Mouse (Mus musculus): ENCODE data around the gene Olfr922. TPM values are rescaled to one million over a fixed set of nuclear protein-coding genes. Genes with fewer than 3 reads are reported as not detected.

Gene Olfr922
- polyA plus RNA-seq (2015; fragmentation: Nextera tagmentation; extraction: Ambion mirVana), result not detected in 2 replicates

GRCm38 (mm10) chr9:38814314-38814713 is at the start of gene Olfr922:
Olfr922 (plus strand) TSS chr9:38814614.
- ATAC-seq, result no peak
- H3K9ac ChIP-seq (ENCODE audit: low read depth, low read length), result no peak within 1 kb of the TSS
- TF ChIP-seq CTCF (IDR thresholded peaks at IDR 0.05; ENCODE audit: low read depth), result no peak
- H3K4me1 ChIP-seq (replicated peaks; ENCODE audit: control insufficient read depth, insufficient read depth, low read length), result no peaks in the 10 kb centered on the region
- H3K27me3 ChIP-seq (replicated peaks; ENCODE audit: control insufficient read depth, insufficient read depth, low read length), result no peaks in the 10 kb centered on the region
- H3K4me2 ChIP-seq (replicated peaks; ENCODE audit: low read depth), result no peak within 1 kb of the TSS
- H3K4me3 ChIP-seq (ENCODE audit: low read depth, low read length), result no peak within 1 kb of the TSS
- H3K27ac ChIP-seq (ENCODE audit: low read depth, low read length), result no peak within 1 kb of the TSS
- no peaks in the 10 kb centered on the region for H3K36me3 ChIP-seq (ENCODE audit: control insufficient read depth, insufficient read depth)
- H3K9me3 ChIP-seq (ENCODE audit: control insufficient read depth), result no peaks in the 10 kb centered on the region
- 66% methylated on average over 2 of the region's 2 CpGs for WGBS

DNA sequence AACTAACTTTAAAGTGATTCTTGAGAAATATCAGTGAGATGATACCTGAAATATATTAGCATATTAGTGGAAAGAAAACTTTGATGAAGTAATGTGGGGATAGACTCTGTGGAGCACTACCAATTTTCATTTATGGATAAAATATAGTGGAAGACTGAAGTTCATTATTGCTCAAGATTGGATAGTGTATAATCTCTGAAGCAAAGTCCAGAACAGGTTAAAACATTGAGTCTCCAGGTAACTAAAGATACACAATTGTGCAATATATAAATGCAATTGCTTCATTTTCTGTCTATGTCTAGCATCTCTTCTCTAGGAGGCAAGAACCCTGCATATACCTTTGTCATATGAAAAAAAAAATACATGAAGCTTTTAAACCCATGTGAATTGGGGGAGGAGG is 41.6 kb upstream of the Olfr922 start, which contains the start of gene Olfr921:
Olfr921 (plus strand) TSS at position 301 of the 400 bp plus-strand sequence.
- Histone ChIP-seq H3K4me2 (replicated peaks; ENCODE audit: low read depth) (no peak within 1 kb of the TSS), H3K9me3 (ENCODE audit: control insufficient read depth) (no peaks in the 10 kb centered on the region), H3K27ac (ENCODE audit: low read depth, low read length) (no peak within 1 kb of the TSS), H3K27me3 (replicated peaks; ENCODE audit: control insufficient read depth, insufficient read depth, low read length) (no peaks in the 10 kb centered on the region), H3K4me1 (replicated peaks; ENCODE audit: control insufficient read depth, insufficient read depth, low read length) (no peaks in the 10 kb centered on the region), H3K36me3 (ENCODE audit: control insufficient read depth, insufficient read depth) (no peaks in the 10 kb centered on the region), H3K4me3 (ENCODE audit: low read depth, low read length) (no peak within 1 kb of the TSS), H3K9ac (ENCODE audit: low read depth, low read length) (no peak within 1 kb of the TSS)
- TF ChIP-seq CTCF (IDR thresholded peaks at IDR 0.05; ENCODE audit: low read depth), result no peak
- peak; percentile 72 for ATAC-seq

DNA sequence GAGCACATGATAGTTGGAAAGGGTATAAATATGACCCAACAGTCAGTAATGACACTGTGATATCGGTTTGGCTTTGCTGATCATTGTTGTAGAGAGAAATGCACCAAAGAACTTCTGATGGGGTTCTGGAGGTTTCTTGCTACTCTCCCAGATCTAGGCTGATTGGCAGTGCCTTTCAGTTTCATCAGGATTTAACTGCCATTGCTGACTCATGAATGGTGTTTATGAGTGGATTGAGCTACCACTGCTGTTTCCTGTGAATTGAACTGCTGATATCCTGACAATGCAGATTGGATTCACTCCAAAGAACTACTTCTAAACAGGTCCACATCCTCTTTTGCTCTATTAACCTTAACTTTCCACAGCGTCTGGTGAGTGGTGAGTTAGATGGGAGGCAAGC is 21.7 kb upstream of the Olfr922 start:
- WGBS, result 82% methylated on average over 2 of the region's 2 CpGs
- Histone ChIP-seq H3K27ac (ENCODE audit: low read depth, low read length) (no peak overlapping the region), H3K4me3 (ENCODE audit: low read depth, low read length) (no peak overlapping the region)

GRCm38 (mm10) chr9:38805696-38806095 is 8.7 kb upstream of the Olfr922 start:
- Histone ChIP-seq H3K27ac (ENCODE audit: low read depth, low read length) (no peak overlapping the region), H3K9ac (ENCODE audit: low read depth, low read length) (no peak overlapping the region), H3K9me3 (ENCODE audit: control insufficient read depth) (no peaks in the 10 kb centered on the region), H3K4me2 (replicated peaks; ENCODE audit: low read depth) (no peak overlapping the region), H3K27me3 (replicated peaks; ENCODE audit: control insufficient read depth, insufficient read depth, low read length) (no peaks in the 10 kb centered on the region), H3K36me3 (ENCODE audit: control insufficient read depth, insufficient read depth) (no peaks in the 10 kb centered on the region), H3K4me3 (ENCODE audit: low read depth, low read length) (no peak overlapping the region), H3K4me1 (replicated peaks; ENCODE audit: control insufficient read depth, insufficient read depth, low read length) (no peaks in the 10 kb centered on the region)
- no peak for TF ChIP-seq CTCF (IDR thresholded peaks at IDR 0.05; ENCODE audit: low read depth)
- no peak for ATAC-seq

More for the DNA sequence above, 21.7 kb upstream of the Olfr922 start:
- no peak overlapping the region for H3K4me2 ChIP-seq (replicated peaks; ENCODE audit: low read depth)
- no peak for ATAC-seq
- TF ChIP-seq CTCF (IDR thresholded peaks at IDR 0.05; ENCODE audit: low read depth), result no peak
- no peaks in the 10 kb centered on the region for H3K27me3 ChIP-seq (replicated peaks; ENCODE audit: control insufficient read depth, insufficient read depth, low read length)
- no peak overlapping the region for H3K9ac ChIP-seq (ENCODE audit: low read depth, low read length)
- H3K4me1 ChIP-seq (replicated peaks; ENCODE audit: control insufficient read depth, insufficient read depth, low read length), result no peaks in the 10 kb centered on the region
- no peaks in the 10 kb centered on the region for H3K36me3 ChIP-seq (ENCODE audit: control insufficient read depth, insufficient read depth)
- no peaks in the 10 kb centered on the region for H3K9me3 ChIP-seq (ENCODE audit: control insufficient read depth)

DNA sequence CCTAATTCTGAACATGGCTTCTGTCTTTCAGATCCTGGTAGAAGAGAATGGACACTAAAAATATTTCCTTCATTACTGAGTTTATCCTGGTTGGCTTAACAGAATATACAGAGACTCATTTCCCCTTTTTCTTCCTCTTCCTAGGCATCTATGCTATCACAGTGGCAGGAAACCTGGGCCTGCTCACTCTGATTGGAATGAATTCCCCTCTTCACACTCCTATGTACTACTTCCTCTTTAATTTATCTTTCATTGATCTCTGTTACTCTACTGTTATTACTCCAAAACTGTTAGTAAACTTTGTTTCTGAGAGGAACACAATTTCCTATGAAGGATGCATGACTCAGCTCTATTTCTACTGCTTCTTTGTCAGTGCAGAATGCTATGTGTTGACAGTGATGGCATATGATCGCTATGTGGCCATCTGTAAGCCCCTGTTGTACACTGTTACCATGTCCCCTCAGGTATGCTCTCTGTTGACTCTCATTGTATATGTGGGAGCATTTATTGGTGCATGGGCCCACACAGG is 1.1 kb downstream of the Olfr922 start:
- H3K4me2 ChIP-seq (replicated peaks; ENCODE audit: low read depth), result no peak overlapping the region
- no peaks in the 10 kb centered on the region for H3K9me3 ChIP-seq (ENCODE audit: control insufficient read depth)
- no peak overlapping the region for H3K9ac ChIP-seq (ENCODE audit: low read depth, low read length)
- H3K27me3 ChIP-seq (replicated peaks; ENCODE audit: control insufficient read depth, insufficient read depth, low read length), result no peaks in the 10 kb centered on the region
- ATAC-seq, result no peak
- H3K36me3 ChIP-seq (ENCODE audit: control insufficient read depth, insufficient read depth), result no peaks in the 10 kb centered on the region
- no peaks in the 10 kb centered on the region for H3K4me1 ChIP-seq (replicated peaks; ENCODE audit: control insufficient read depth, insufficient read depth, low read length)
- TF ChIP-seq CTCF (IDR thresholded peaks at IDR 0.05; ENCODE audit: low read depth), result no peak
- 95% methylated on average over 1 of the region's 1 CpGs for WGBS
- no peak overlapping the region for H3K4me3 ChIP-seq (ENCODE audit: low read depth, low read length)
- H3K27ac ChIP-seq (ENCODE audit: low read depth, low read length), result no peak overlapping the region

DNA sequence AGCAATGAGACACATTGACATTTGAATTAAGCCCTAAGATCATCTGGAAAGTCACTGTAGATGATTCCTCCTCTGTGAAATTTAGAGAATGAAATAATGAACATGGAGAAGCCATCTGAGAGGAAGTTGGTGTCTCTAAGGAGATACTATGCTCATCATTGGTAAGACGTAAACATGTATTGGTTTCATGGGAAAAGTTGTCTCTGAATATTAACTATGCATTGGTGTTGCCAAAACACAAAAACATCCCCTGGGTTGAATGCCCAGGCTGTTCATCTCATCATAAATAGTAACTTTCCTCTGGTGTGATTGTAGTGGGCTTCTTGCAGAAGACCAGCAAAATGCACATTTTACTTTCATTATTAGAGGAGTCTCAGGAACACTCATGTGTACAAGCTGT is 11.8 kb downstream of the Olfr922 start, which contains the start of gene Olfr923:
Olfr923 (plus strand) TSS at position 301 of the 400 bp plus-strand sequence.
- no peak for ATAC-seq
- no peak within 1 kb of the TSS for H3K4me3 ChIP-seq (ENCODE audit: low read depth, low read length)
- 100% methylated on average over 1 of the region's 1 CpGs for WGBS
- H3K27ac ChIP-seq (ENCODE audit: low read depth, low read length), result no peak within 1 kb of the TSS
- H3K36me3 ChIP-seq (ENCODE audit: control insufficient read depth, insufficient read depth), result no peaks in the 10 kb centered on the region
- no peak within 1 kb of the TSS for H3K4me2 ChIP-seq (replicated peaks; ENCODE audit: low read depth)
- TF ChIP-seq CTCF (IDR thresholded peaks at IDR 0.05; ENCODE audit: low read depth), result no peak
- no peaks in the 10 kb centered on the region for H3K27me3 ChIP-seq (replicated peaks; ENCODE audit: control insufficient read depth, insufficient read depth, low read length)
- no peak within 1 kb of the TSS for H3K9ac ChIP-seq (ENCODE audit: low read depth, low read length)
- no peaks in the 10 kb centered on the region for H3K4me1 ChIP-seq (replicated peaks; ENCODE audit: control insufficient read depth, insufficient read depth, low read length)
- no peaks in the 10 kb centered on the region for H3K9me3 ChIP-seq (ENCODE audit: control insufficient read depth)

DNA sequence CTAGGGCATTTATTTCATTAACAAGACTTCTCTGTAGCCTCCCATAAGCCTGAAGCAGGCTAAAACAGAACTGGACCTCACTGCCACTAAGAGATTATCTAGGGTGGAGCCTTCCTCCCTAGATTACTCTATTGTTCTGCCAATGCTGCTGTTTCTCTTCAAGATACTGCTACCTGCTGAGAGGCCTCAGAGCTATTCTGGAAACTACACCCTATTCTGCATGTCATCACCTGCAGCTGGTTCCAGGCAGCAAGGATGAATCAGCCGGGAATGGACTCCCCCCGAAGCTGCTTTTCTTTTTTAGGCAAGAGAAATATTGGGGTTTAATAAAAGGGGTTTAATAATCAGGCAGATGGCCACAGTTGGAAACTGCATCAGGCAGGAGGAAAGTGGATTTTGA is 18.6 kb downstream of the Olfr922 start:
- no peak overlapping the region for H3K9ac ChIP-seq (ENCODE audit: low read depth, low read length)
- H3K9me3 ChIP-seq (ENCODE audit: control insufficient read depth), result no peaks in the 10 kb centered on the region
- no peaks in the 10 kb centered on the region for H3K27me3 ChIP-seq (replicated peaks; ENCODE audit: control insufficient read depth, insufficient read depth, low read length)
- H3K4me2 ChIP-seq (replicated peaks; ENCODE audit: low read depth), result no peak overlapping the region
- H3K36me3 ChIP-seq (ENCODE audit: control insufficient read depth, insufficient read depth), result no peaks in the 10 kb centered on the region
- no peak overlapping the region for H3K27ac ChIP-seq (ENCODE audit: low read depth, low read length)
- 72% methylated on average over 2 of the region's 2 CpGs for WGBS
- TF ChIP-seq CTCF (IDR thresholded peaks at IDR 0.05; ENCODE audit: low read depth), result no peak
- ATAC-seq, result no peak
- H3K4me3 ChIP-seq (ENCODE audit: low read depth, low read length), result no peak overlapping the region
- no peaks in the 10 kb centered on the region for H3K4me1 ChIP-seq (replicated peaks; ENCODE audit: control insufficient read depth, insufficient read depth, low read length)

Data from intestine, postnatal 0 days (tissue).